Mouse (Mus musculus): ENCODE measurements around the gene Lsm7. TPM values are rescaled to one million over a fixed set of nuclear protein-coding genes. Genes with fewer than 3 reads are reported as not detected.
A peak's percentile ranks its signal among the peaks of the same experiment; 100 is the strongest.

Lsm7 gene
- polyA plus RNA-seq, 1 experiment from 2014 or later, result 138 TPM

GRCm38 (mm10) chr10:80896581-80897485 lies 41.8 kb upstream of the Lsm7 start:
- ATAC-seq (no peak), DNase-seq (ENCODE audit: low spot score) (no peak)
- TF ChIP-seq CTCF (IDR thresholded peaks at IDR 0.05), result no peak
- TF ChIP-seq EP300 (IDR thresholded peaks at IDR 0.05), result no peak
- Histone ChIP-seq H3K9me3 (ENCODE audit: low read length) (no peaks in the 10 kb centered on the region), H3K36me3 (ENCODE audit: insufficient read depth, low read length) (no peaks in the 10 kb centered on the region), H3K4me2 (replicated peaks; ENCODE audit: low read depth, low read length) (no peak overlapping the region), H3K27me3 (replicated peaks; ENCODE audit: insufficient read depth, low read length) (no peaks in the 10 kb centered on the region), H3K4me1 (ENCODE audit: insufficient read depth, low read depth, low read length) (peaks cover 10% of the 10 kb centered on the region), H3K9ac (replicated peaks; ENCODE audit: low read depth) (no peak overlapping the region), H3K27ac (ENCODE audit: low read length) (no peak overlapping the region), H3K4me3 (ENCODE audit: low read depth, low read length) (no peak overlapping the region)
- WGBS, result 66% methylated on average over 24 of the region's 24 CpGs

GRCm38 (mm10) chr10:80895697-80896096 lies 40.7 kb upstream of the Lsm7 start:
- DNase-seq (ENCODE audit: low spot score) (no peak), ATAC-seq (no peak)
- Histone ChIP-seq H3K9me3 (ENCODE audit: low read length) (no peaks in the 10 kb centered on the region), H3K9ac (replicated peaks; ENCODE audit: low read depth) (no peak overlapping the region), H3K4me1 (ENCODE audit: insufficient read depth, low read depth, low read length) (peaks cover 7% of the 10 kb centered on the region), H3K27me3 (replicated peaks; ENCODE audit: insufficient read depth, low read length) (no peaks in the 10 kb centered on the region), H3K4me2 (replicated peaks; ENCODE audit: low read depth, low read length) (no peak overlapping the region), H3K4me3 (ENCODE audit: low read depth, low read length) (no peak overlapping the region), H3K27ac (ENCODE audit: low read length) (no peak overlapping the region), H3K36me3 (ENCODE audit: insufficient read depth, low read length) (no peaks in the 10 kb centered on the region)
- TF ChIP-seq CTCF (IDR thresholded peaks at IDR 0.05) (no peak), EP300 (IDR thresholded peaks at IDR 0.05) (no peak)
- 82% methylated on average over 6 of the region's 6 CpGs for WGBS

DNA sequence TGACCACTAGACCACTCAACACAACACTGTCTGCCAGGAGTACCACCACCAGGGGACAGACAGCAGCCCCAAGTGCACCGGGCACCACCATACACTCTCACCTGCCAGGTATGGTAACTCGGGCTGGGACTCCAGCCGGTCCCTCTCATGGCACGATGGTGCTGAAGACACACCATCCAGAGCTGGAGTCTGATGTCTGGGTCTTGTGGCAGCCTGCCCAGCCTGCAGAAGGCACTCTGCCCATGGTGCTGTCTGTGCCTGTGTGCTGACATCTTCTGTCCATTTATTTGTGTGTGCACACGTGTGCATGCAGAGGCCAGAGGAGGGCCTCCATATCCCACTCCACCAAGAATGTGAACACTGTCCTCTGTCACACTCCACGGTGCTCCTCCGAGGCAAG lies 40.1 kb upstream of the Lsm7 start:
- WGBS, result 79% methylated on average over 7 of the region's 7 CpGs
- Histone ChIP-seq H3K36me3 (ENCODE audit: insufficient read depth, low read length) (no peaks in the 10 kb centered on the region), H3K4me2 (replicated peaks; ENCODE audit: low read depth, low read length) (no peak overlapping the region), H3K9ac (replicated peaks; ENCODE audit: low read depth) (no peak overlapping the region), H3K9me3 (ENCODE audit: low read length) (no peaks in the 10 kb centered on the region), H3K4me3 (ENCODE audit: low read depth, low read length) (no peak overlapping the region), H3K27ac (ENCODE audit: low read length) (no peak overlapping the region), H3K27me3 (replicated peaks; ENCODE audit: insufficient read depth, low read length) (no peaks in the 10 kb centered on the region), H3K4me1 (ENCODE audit: insufficient read depth, low read depth, low read length) (peaks cover 7% of the 10 kb centered on the region)
- TF ChIP-seq CTCF (IDR thresholded peaks at IDR 0.05), result no peak
- TF ChIP-seq EP300 (IDR thresholded peaks at IDR 0.05), result no peak
- DNase-seq (ENCODE audit: low spot score), result no peak
- no peak for ATAC-seq

- Histone ChIP-seq H3K27me3 (replicated peaks; ENCODE audit: insufficient read depth, low read length) (no peaks in the 10 kb centered on the region), H3K4me2 (replicated peaks; ENCODE audit: low read depth, low read length) (no peak overlapping the region), H3K36me3 (ENCODE audit: insufficient read depth, low read length) (no peaks in the 10 kb centered on the region), H3K9ac (replicated peaks; ENCODE audit: low read depth) (no peak overlapping the region), H3K9me3 (ENCODE audit: low read length) (no peaks in the 10 kb centered on the region), H3K4me3 (ENCODE audit: low read depth, low read length) (no peak overlapping the region), H3K27ac (ENCODE audit: low read length) (no peak overlapping the region), H3K4me1 (ENCODE audit: insufficient read depth, low read depth, low read length) (no peaks in the 10 kb centered on the region)
- WGBS, result 27% methylated on average over 10 of the region's 11 CpGs
- ATAC-seq, result no peak
- TF ChIP-seq CTCF (IDR thresholded peaks at IDR 0.05), result no peak
- no peak for TF ChIP-seq EP300 (IDR thresholded peaks at IDR 0.05)
- peak; percentile 48 for DNase-seq (ENCODE audit: low spot score)
These were observed 32.2 kb upstream of the Lsm7 start for GRCm38 (mm10) chr10:80887181-80887580.

DNA sequence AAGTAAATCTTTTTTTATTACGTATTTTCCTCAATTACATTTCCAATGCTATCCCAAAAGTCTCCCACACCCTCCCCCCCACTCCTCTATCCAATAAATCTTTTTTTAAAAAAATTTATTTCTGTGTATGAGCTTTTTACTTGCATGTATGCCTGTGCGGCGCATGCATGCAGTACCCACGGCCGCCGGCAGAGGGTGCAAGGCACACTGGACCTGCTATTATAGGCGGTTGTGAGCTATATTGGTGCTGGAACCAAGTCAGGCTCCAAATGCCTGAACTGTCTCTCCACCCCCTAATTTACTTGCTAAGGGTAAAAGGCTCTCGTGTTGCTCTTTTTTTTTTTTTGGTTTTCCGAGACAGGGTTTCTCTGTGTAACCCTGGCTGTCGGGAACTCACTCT lies 26.3 kb upstream of the Lsm7 start:
- TF ChIP-seq EP300 (IDR thresholded peaks at IDR 0.05) (no peak), CTCF (IDR thresholded peaks at IDR 0.05) (peak; percentile 85)
- DNase-seq (ENCODE audit: low spot score) (peak; percentile 62), ATAC-seq (peak; percentile 41; the same call in 1 of the 2 replicates)
- Histone ChIP-seq H3K27ac (ENCODE audit: low read length) (no peak overlapping the region), H3K36me3 (ENCODE audit: insufficient read depth, low read length) (no peaks in the 10 kb centered on the region), H3K4me1 (ENCODE audit: insufficient read depth, low read depth, low read length) (no peaks in the 10 kb centered on the region), H3K9ac (replicated peaks; ENCODE audit: low read depth) (no peak overlapping the region), H3K4me2 (replicated peaks; ENCODE audit: low read depth, low read length) (no peak overlapping the region), H3K27me3 (replicated peaks; ENCODE audit: insufficient read depth, low read length) (no peaks in the 10 kb centered on the region), H3K9me3 (ENCODE audit: low read length) (no peaks in the 10 kb centered on the region), H3K4me3 (ENCODE audit: low read depth, low read length) (no peak overlapping the region)
- 20% methylated on average over 10 of the region's 10 CpGs for WGBS

GRCm38 (mm10) chr10:80880901-80881300 lies 25.9 kb upstream of the Lsm7 start:
- Histone ChIP-seq H3K4me2 (replicated peaks; ENCODE audit: low read depth, low read length) (no peak overlapping the region), H3K27me3 (replicated peaks; ENCODE audit: insufficient read depth, low read length) (no peaks in the 10 kb centered on the region), H3K9ac (replicated peaks; ENCODE audit: low read depth) (no peak overlapping the region), H3K9me3 (ENCODE audit: low read length) (no peaks in the 10 kb centered on the region), H3K27ac (ENCODE audit: low read length) (no peak overlapping the region), H3K36me3 (ENCODE audit: insufficient read depth, low read length) (no peaks in the 10 kb centered on the region), H3K4me1 (ENCODE audit: insufficient read depth, low read depth, low read length) (no peaks in the 10 kb centered on the region), H3K4me3 (ENCODE audit: low read depth, low read length) (no peak overlapping the region)
- TF ChIP-seq CTCF (IDR thresholded peaks at IDR 0.05), result no peak; the same call in 1 of the 2 replicates
- TF ChIP-seq EP300 (IDR thresholded peaks at IDR 0.05), result no peak
- DNase-seq (ENCODE audit: low spot score), result no peak
- no peak for ATAC-seq
- WGBS, result 71% methylated on average over 2 of the region's 2 CpGs
